In genomic region chr2:84336331-84336730, GRCm38 (mm10) we compare ENCODE assay signal across 8 mouse cellular contexts.
"Had no signal": no experiment of that assay in that cellular context is flagged by ENCODE, and none has a peak within 500 bp of the region (broad histone marks: within the 10 kb centered on the region; RNA-seq: fewer than 3 reads in every experiment).

No protein-coding gene starts in this region.

- H3K36me3 ChIP-seq: limb, embryonic 15.5 days; midbrain, embryonic 12.5 days had no signal

- H3K9me3 ChIP-seq: limb, embryonic 15.5 days; midbrain, embryonic 12.5 days had no signal

- H3K27me3 ChIP-seq: limb, embryonic 15.5 days; midbrain, embryonic 12.5 days had no signal

- H3K4me1 ChIP-seq: limb, embryonic 15.5 days; midbrain, embryonic 12.5 days had no signal

- H3K27ac ChIP-seq: kidney, postnatal 0 days; limb, embryonic 15.5 days; liver, embryonic 14.5 days; midbrain, embryonic 12.5 days had no signal

- H3K4me3 ChIP-seq: limb, embryonic 15.5 days; midbrain, embryonic 12.5 days had no signal

- DNase-seq: kidney, postnatal 36 days; lung, adult 18-20 months; right cerebral cortex, postnatal 14 days; thymus, postnatal 36 days had no signal
